Mouse (Mus musculus) hindbrain, embryonic 15.5 days (tissue): ENCODE measurements around the gene Rcan2. TPM values are rescaled to one million over a fixed set of nuclear protein-coding genes. Genes with fewer than 3 reads are reported as not detected.

Experiments used
- ATAC-seq: fragments of 200-750 bp; cut with Nextera tagmentation; 2 replicates; pipeline ENCODE4 v1.8.0; 2017; ENCODE audit warnings: low read depth, moderate number of reproducible peaks, moderate TSS enrichment; ENCODE audit not compliant: low FRiP score
- H3K27ac ChIP-seq: fragments of 300-500 bp; sonication (generic); replicated peaks from 2 replicates; pipeline ENCODE4 v1.5.1; 2015; ENCODE audit warnings: mild to moderate bottlenecking, inconsistent platforms
- H3K27me3 ChIP-seq: fragments of 300-500 bp; sonication (generic); 2 replicates; pipeline ENCODE4 v1.6.1; 2015; ENCODE audit warnings: control low read depth, inconsistent platforms
- H3K36me3 ChIP-seq: fragments of 300-500 bp; sonication (generic); 2 replicates; pipeline ENCODE4 v1.6.1; 2015; ENCODE audit warnings: control low read depth, inconsistent platforms
- H3K4me1 ChIP-seq: fragments of 300-500 bp; sonication (generic); replicated peaks from 2 replicates; pipeline ENCODE4 v1.6.1; 2015; ENCODE audit warnings: control low read depth, inconsistent platforms
- H3K4me2 ChIP-seq: fragments of 300-500 bp; sonication (generic); 2 replicates; pipeline ENCODE4 v1.6.1; 2015; ENCODE audit warnings: moderate library complexity, mild to moderate bottlenecking, inconsistent platforms
- H3K4me3 ChIP-seq: fragments of 300-500 bp; sonication (generic); 2 replicates; pipeline ENCODE4 v1.5.1; 2015; ENCODE audit warnings: mild to moderate bottlenecking, inconsistent platforms
- H3K9ac ChIP-seq: fragments of 300-500 bp; sonication (generic); 2 replicates; pipeline ENCODE4 v1.6.1; 2015; ENCODE audit warnings: inconsistent platforms
- H3K9me3 ChIP-seq: fragments of 300-500 bp; sonication (generic); 2 replicates; pipeline ENCODE4 v1.6.1; 2016; ENCODE audit warnings: control low read depth, inconsistent platforms
- WGBS: fragments of 180-500 bp; shearing (Covaris S2); methylation state at CpG from one replicate; pipeline ENCODE4 v1.1.7; 2015; 5-methylcytosine and 5-hydroxymethylcytosine counted together
- polyA plus RNA-seq: library from polyadenylated mRNA; unstranded; fragments of >200 nt; fragmentation: Nextera tagmentation; extraction: Ambion mirVana; gene quantifications from 2 replicates; pipeline ENCODE4 v1.2.1, GENCODE M21; 2015

The Rcan2 gene
- polyA plus RNA-seq, result 123 and 132 TPM in 2 replicates

DNA sequence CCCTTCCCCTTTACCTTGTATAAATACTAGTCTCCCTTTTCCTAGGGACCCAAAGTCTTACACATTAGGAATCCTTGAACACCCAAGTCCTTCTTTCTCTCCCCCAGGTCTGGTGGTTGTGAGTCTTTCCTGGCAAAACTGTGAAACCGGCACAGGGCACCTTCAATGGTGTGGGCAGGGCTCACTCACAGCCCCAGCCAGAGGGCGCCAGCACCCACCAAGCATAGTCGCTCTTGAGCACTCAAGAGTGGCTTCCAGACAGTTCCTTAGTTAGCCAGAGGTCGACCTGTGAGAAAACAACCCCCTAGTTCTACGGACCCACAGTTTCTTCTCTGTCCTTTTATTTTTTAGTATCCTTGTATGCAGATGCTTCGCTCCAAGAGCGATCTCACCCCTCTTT, at the start of gene Rcan2:
Gene Rcan2, plus strand, starts transcription at position 275 of the 400 bp plus-strand sequence.
- 1% methylated on average over 7 of the region's 7 CpGs for WGBS
- Histone ChIP-seq H3K4me2 (peak within 1 kb of the TSS; percentile 94), H3K27me3 (no peaks in the 10 kb centered on the region), H3K9me3 (no peaks in the 10 kb centered on the region), H3K4me1 (peaks cover 21% of the 10 kb centered on the region; the same call in 1 of the 2 replicates), H3K9ac (peak within 1 kb of the TSS; percentile 86), H3K4me3 (peak within 1 kb of the TSS; percentile 72), H3K36me3 (no peaks in the 10 kb centered on the region), H3K27ac (peak within 1 kb of the TSS; percentile 73)
- ATAC-seq, result peak; percentile 90

- Histone ChIP-seq H3K27me3 (no peaks in the 10 kb centered on the region), H3K36me3 (no peaks in the 10 kb centered on the region), H3K4me3 (no peak overlapping the region), H3K27ac (no peak overlapping the region), H3K4me1 (no peaks in the 10 kb centered on the region), H3K4me2 (no peak overlapping the region), H3K9me3 (no peaks in the 10 kb centered on the region), H3K9ac (no peak overlapping the region)
- no peak for ATAC-seq
- 49% methylated on average over 1 of the region's 1 CpGs for WGBS
Measured at GRCm38 (mm10) chr17:43752811-43753210, 48.3 kb upstream of the Rcan2 start.

DNA sequence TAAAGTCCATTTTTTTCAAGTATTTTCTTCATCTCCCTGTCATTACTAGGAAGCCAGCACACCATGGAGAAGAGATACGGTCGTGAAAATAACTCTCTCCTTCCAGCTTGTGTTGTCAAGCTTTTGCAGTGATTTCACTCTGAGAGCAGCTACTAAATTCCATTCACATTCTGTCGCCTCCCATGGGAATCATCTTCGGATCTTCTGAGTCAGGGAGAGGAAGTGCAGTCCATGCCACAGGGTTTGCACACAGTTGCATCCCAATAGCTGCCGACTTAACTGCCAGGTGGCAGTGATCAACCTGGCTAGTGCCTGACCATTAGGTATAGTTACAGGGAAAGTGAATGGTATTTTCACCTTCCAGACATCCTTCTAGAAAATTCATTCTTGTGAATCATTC, 46.5 kb upstream of the Rcan2 start:
- Histone ChIP-seq H3K4me3 (no peak overlapping the region), H3K9ac (no peak overlapping the region), H3K36me3 (no peaks in the 10 kb centered on the region), H3K27ac (no peak overlapping the region), H3K27me3 (no peaks in the 10 kb centered on the region), H3K4me2 (no peak overlapping the region), H3K4me1 (no peaks in the 10 kb centered on the region), H3K9me3 (no peaks in the 10 kb centered on the region)
- 73% methylated on average over 5 of the region's 5 CpGs for WGBS
- ATAC-seq, result no peak

DNA sequence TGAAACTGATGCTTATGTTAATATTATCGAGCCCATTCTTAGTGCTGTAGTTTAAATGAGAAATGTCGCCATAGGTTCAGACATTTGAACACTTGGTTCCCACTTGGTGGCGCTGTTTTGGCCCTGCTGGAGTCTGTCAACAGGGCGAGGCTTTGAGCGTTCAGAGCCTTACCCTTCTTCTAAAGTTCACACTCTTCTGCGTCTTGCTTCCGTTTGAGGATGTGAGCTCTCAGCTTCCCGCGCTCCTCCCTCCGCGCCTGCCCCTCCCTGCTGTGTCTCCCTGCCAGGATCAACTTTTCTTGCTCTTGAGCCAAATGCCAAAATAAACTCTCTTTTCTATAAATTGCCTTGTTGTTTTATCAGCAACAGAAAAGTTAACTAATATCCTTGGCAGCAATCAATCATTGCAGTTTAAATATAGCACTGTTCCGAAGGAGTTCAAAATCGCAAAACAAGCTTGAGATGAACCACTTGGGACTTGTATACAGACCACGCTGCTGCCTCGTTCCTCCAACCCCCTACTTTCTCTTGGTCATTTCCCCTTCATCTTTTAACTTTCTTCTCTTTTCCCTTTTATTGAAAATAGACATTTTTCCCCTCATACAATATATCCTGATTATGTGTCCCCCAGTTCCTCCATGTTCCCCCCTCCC, 42.4 kb upstream of the Rcan2 start:
- no peak overlapping the region for H3K4me3 ChIP-seq

GRCm38 (mm10) chr17:43784531-43784930, 16.6 kb upstream of the Rcan2 start:
- Histone ChIP-seq H3K4me2 (no peak overlapping the region), H3K36me3 (no peaks in the 10 kb centered on the region), H3K4me1 (no peaks in the 10 kb centered on the region), H3K27ac (no peak overlapping the region), H3K9ac (no peak overlapping the region), H3K27me3 (no peaks in the 10 kb centered on the region), H3K4me3 (no peak overlapping the region), H3K9me3 (no peaks in the 10 kb centered on the region)
- 65% methylated on average over 4 of the region's 4 CpGs for WGBS
- no peak for ATAC-seq

More for the DNA sequence above, 42.4 kb upstream of the Rcan2 start:
- no peaks in the 10 kb centered on the region for H3K9me3 ChIP-seq
- H3K27ac ChIP-seq, result no peak overlapping the region
- ATAC-seq, result no peak
- no peaks in the 10 kb centered on the region for H3K27me3 ChIP-seq
- no peaks in the 10 kb centered on the region for H3K36me3 ChIP-seq
- H3K4me2 ChIP-seq, result no peak overlapping the region
- WGBS, result 63% methylated on average over 15 of the region's 15 CpGs
- no peak overlapping the region for H3K9ac ChIP-seq
- H3K4me1 ChIP-seq, result no peaks in the 10 kb centered on the region

- H3K9ac ChIP-seq, result no peak overlapping the region
- H3K4me2 ChIP-seq, result no peak overlapping the region
- H3K27me3 ChIP-seq, result no peaks in the 10 kb centered on the region
- ATAC-seq, result no peak
- H3K27ac ChIP-seq, result no peak overlapping the region
- H3K4me3 ChIP-seq, result no peak overlapping the region
- WGBS, result 96% methylated on average over 5 of the region's 5 CpGs
- H3K9me3 ChIP-seq, result no peaks in the 10 kb centered on the region
- no peaks in the 10 kb centered on the region for H3K4me1 ChIP-seq
- H3K36me3 ChIP-seq, result no peaks in the 10 kb centered on the region
Measured at GRCm38 (mm10) chr17:43788222-43788621, 12.9 kb upstream of the Rcan2 start.

GRCm38 (mm10) chr17:43789376-43789775, 11.8 kb upstream of the Rcan2 start:
- Histone ChIP-seq H3K9ac (no peak overlapping the region), H3K27me3 (no peaks in the 10 kb centered on the region), H3K27ac (no peak overlapping the region), H3K4me1 (no peaks in the 10 kb centered on the region), H3K4me2 (no peak overlapping the region), H3K36me3 (no peaks in the 10 kb centered on the region), H3K4me3 (no peak overlapping the region), H3K9me3 (no peaks in the 10 kb centered on the region)
- ATAC-seq, result no peak

DNA sequence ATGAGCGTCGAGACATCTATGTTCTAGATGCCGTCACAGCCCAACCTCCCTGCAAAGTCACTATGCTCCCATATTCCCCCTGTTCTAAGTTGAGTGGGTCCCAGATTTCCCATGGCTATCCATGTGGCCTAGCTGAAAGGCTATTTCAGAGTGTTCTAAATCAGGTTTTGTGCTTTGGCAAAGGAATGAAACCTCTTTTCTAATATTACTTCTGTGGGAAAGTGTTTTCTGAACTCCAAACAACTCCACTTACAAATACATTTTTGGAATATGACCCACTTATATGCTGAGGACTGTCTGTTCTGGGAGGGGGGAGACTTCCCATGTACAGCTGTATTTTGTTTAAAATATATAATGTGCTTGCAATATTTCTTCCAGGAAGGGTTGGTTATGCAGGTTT, 9.4 kb upstream of the Rcan2 start:
- 95% methylated on average over 3 of the region's 3 CpGs for WGBS
- Histone ChIP-seq H3K4me2 (no peak overlapping the region), H3K4me1 (no peaks in the 10 kb centered on the region), H3K27me3 (no peaks in the 10 kb centered on the region), H3K27ac (no peak overlapping the region), H3K9ac (no peak overlapping the region), H3K36me3 (no peaks in the 10 kb centered on the region), H3K9me3 (no peaks in the 10 kb centered on the region), H3K4me3 (no peak overlapping the region)
- ATAC-seq, result no peak

DNA sequence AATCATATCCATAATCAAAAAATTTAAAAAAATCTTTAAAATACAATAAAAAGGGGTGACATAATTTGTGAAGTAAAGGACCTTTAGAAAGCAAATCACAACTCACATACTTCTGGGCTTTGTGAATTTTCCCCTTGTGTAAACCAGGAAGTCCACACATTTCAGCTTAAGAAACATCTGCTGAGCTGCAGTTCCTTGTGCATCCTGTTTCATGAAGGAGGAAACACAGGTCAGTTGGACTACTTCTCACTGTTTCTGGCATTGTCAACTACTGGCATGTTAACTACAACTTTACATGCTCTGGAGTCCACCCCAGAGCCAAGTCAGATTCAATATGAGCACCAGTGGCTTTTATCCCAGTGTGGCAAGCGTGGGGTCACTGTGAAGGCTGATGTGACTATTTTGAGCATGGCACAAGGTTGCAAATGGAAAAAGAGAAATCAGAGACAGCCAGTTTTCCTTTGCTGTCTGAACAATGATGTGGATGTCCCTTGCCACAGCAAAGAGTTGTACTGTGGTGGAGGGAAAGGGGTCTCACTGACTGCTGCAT, 6.3 kb upstream of the Rcan2 start:
- Histone ChIP-seq H3K36me3 (no peaks in the 10 kb centered on the region), H3K9ac (no peak overlapping the region), H3K4me1 (no peaks in the 10 kb centered on the region), H3K4me3 (no peak overlapping the region), H3K27me3 (no peaks in the 10 kb centered on the region), H3K9me3 (no peaks in the 10 kb centered on the region), H3K4me2 (no peak overlapping the region), H3K27ac (no peak overlapping the region)
- ATAC-seq, result no peak
- 72% methylated on average over 1 of the region's 1 CpGs for WGBS

DNA sequence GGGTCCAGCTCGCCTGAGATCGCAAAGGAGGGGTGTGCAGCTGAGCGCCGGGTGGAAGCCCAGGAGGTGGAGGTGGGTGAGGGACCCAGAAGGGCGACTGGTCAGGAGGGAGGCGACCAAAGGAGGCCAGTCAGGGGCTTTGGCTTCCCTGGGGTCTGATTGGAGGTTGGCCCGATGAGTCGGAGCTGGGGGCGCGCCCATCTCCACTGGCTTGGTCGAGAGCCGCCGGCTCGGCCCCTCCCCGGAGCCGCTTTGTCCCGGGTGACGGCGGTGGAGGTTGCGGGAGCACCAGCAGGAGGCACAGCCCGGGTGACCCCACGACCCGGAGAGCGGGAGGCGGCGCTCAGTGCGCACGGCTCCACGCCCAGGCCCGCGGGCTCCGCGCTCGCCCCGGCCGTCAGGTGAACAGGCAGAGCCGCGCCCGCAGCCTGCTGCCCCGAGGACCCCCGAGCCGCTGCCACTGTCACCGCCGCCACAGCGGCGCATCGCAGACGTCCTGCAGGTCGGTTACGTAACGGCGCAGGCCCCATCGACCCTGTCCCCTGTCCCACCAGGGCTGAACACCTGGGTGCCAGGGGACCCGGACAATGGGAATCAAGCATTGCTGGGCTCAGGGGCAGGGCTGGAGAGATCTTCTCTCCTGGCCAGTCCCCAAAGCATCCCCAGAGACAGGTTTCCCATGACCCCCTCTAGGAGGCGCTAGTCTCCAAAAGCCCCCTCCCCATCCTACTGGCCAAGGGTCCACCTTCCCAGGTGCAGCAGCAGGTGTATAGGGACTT, 633 bp downstream of the Rcan2 start:
- Histone ChIP-seq H3K27me3 (no peaks in the 10 kb centered on the region), H3K9ac (peak overlapping the region; percentile 86), H3K4me3 (peak overlapping the region; percentile 72), H3K36me3 (no peaks in the 10 kb centered on the region), H3K4me2 (peak overlapping the region; percentile 94), H3K27ac (peak overlapping the region; percentile 73), H3K4me1 (peaks cover 21% of the 10 kb centered on the region; the same call in 1 of the 2 replicates), H3K9me3 (no peaks in the 10 kb centered on the region)
- peak; percentile 90 for ATAC-seq
- 0% methylated on average over 49 of the region's 55 CpGs for WGBS

GRCm38 (mm10) chr17:43802414-43802813, 1.3 kb downstream of the Rcan2 start:
- H3K9me3 ChIP-seq, result no peaks in the 10 kb centered on the region
- H3K27me3 ChIP-seq, result no peaks in the 10 kb centered on the region
- peaks cover 21% of the 10 kb centered on the region; the same call in 1 of the 2 replicates for H3K4me1 ChIP-seq
- no peaks in the 10 kb centered on the region for H3K36me3 ChIP-seq
- H3K4me3 ChIP-seq, result peak overlapping the region; percentile 72
- WGBS, result 51% methylated on average over 11 of the region's 11 CpGs
- H3K27ac ChIP-seq, result 0 out of 2 replicates have a peak overlapping the region, but pooled peaks have one; percentile 73
- peak overlapping the region; percentile 86 for H3K9ac ChIP-seq
- peak overlapping the region; percentile 94 for H3K4me2 ChIP-seq
- no peak for ATAC-seq

DNA sequence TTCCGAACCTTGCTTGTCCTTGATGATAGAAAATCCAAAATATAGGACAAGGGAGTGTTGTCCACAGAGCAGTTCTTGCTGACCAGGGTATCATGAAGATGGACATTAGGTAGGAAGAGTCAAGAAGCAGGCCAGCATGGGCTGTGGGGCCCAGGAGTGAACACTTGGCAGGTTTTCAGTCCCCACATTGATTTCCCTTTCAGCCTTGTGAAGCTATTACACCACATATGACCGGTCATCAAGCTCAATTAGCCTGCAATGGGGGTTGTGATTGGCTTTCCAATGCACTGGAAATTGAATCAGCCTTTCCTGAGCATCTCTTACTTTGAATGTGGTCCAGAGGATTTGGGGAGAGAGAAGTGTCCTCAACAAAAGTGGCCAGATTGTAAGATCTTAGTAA, 2.0 kb downstream of the Rcan2 start:
- WGBS, result 91% methylated on average over 2 of the region's 2 CpGs
- no peaks in the 10 kb centered on the region for H3K36me3 ChIP-seq
- H3K4me1 ChIP-seq, result peaks cover 21% of the 10 kb centered on the region; the same call in 1 of the 2 replicates
- no peak overlapping the region for H3K27ac ChIP-seq
- H3K4me2 ChIP-seq, result peak overlapping the region; percentile 94
- H3K9ac ChIP-seq, result no peak overlapping the region
- H3K9me3 ChIP-seq, result no peaks in the 10 kb centered on the region
- H3K4me3 ChIP-seq, result no peak overlapping the region
- no peaks in the 10 kb centered on the region for H3K27me3 ChIP-seq
- ATAC-seq, result no peak
